8 mouse cellular contexts compared by ENCODE assay signal in genomic region chr2:128816916-128817315, GRCm38 (mm10). TPM values are rescaled to one million over a fixed set of nuclear protein-coding genes. Genes with fewer than 3 reads are reported as not detected.
DNase-seq lines count a peak whose midpoint lies in the region; ATAC-seq and TF ChIP-seq lines count a peak whose summit lies in the region.

No protein-coding gene starts in this region.

- no peaks in the 10 kb centered on the region for H3K36me3 ChIP-seq in E14TG2a.4 (ENCODE audit: insufficient read depth, low read length)
- H3K36me3 ChIP-seq in heart, embryonic 16.5 days (ENCODE audit: control insufficient read depth, insufficient read depth): no peaks in the 10 kb centered on the region
- H3K36me3 ChIP-seq in liver, embryonic 15.5 days (replicated peaks): no peaks in the 10 kb centered on the region

- H3K27me3 ChIP-seq in E14TG2a.4 (ENCODE audit: insufficient read depth, low read length): peaks cover 17% of the 10 kb centered on the region
- no peaks in the 10 kb centered on the region for H3K27me3 ChIP-seq in heart, embryonic 16.5 days (ENCODE audit: control insufficient read depth, insufficient read depth, low read length)
- peaks cover 11% of the 10 kb centered on the region for H3K27me3 ChIP-seq in liver, embryonic 15.5 days

- no peak for ATAC-seq in heart, embryonic 16.5 days (replicated peaks; ENCODE audit: extremely low read depth, insufficient read depth, low FRiP score)
- ATAC-seq in liver, embryonic 15.5 days (ENCODE audit: insufficient read depth): no peak
- no peak for ATAC-seq in frontal cortex, adult (ENCODE audit: low TSS enrichment)

- WGBS in heart, embryonic 16.5 days: 40% methylated on average over 6 of the region's 6 CpGs
- 47% methylated on average over 6 of the region's 6 CpGs for WGBS in liver, embryonic 15.5 days (ENCODE audit: insufficient replicate concordance)

- H3K9ac ChIP-seq in heart, embryonic 16.5 days (ENCODE audit: low read length): peak overlapping the region; percentile 71; the same call in 1 of the 2 replicates
- peak overlapping the region; percentile 28; the same call in 1 of the 2 replicates for H3K9ac ChIP-seq in liver, embryonic 15.5 days

- peak overlapping the region; percentile 93 for H3K27ac ChIP-seq in gastrocnemius, adult 2 months
- H3K27ac ChIP-seq in heart, embryonic 16.5 days (ENCODE audit: low read length): peak overlapping the region; percentile 59
- 0 out of 2 replicates have a peak overlapping the region, but pooled peaks have one; percentile 6 for H3K27ac ChIP-seq in liver, embryonic 15.5 days (replicated peaks)

- peak overlapping the region; percentile 72 for H3K4me2 ChIP-seq in heart, embryonic 16.5 days (ENCODE audit: low read depth, low read length)
- H3K4me2 ChIP-seq in liver, embryonic 15.5 days: peak overlapping the region; percentile 80

- DNase-seq in gastrocnemius, adult 2 months: no peak
- DNase-seq in gastrocnemius, adult 18-20 months (ENCODE audit: low spot score): no peak
- no peak for DNase-seq in left cerebral cortex, postnatal 25 days (ENCODE audit: low spot score in 2 of 2)
- no peak for DNase-seq in adrenal gland, postnatal 4 days (ENCODE audit: low spot score in 2 of 2)

- no peak for TF ChIP-seq CTCF in gastrocnemius, adult 2 months (IDR thresholded peaks at IDR 0.05)
- TF ChIP-seq CTCF in E14TG2a.4 (conservative IDR thresholded peaks at IDR 0.05; ENCODE audit: low read length): no peak

- H3K4me1 ChIP-seq in E14TG2a.4 (replicated peaks; ENCODE audit: low read depth, low read length): peaks cover 52% of the 10 kb centered on the region
- peaks cover 18% of the 10 kb centered on the region for H3K4me1 ChIP-seq in heart, embryonic 16.5 days (ENCODE audit: control insufficient read depth, insufficient read depth, low read length)
- H3K4me1 ChIP-seq in liver, embryonic 15.5 days (replicated peaks): peaks cover 29% of the 10 kb centered on the region

- no peaks in the 10 kb centered on the region for H3K9me3 ChIP-seq in E14TG2a.4 (ENCODE audit: low read length)
- H3K9me3 ChIP-seq in heart, embryonic 16.5 days (replicated peaks; ENCODE audit: control insufficient read depth, low read length): no peaks in the 10 kb centered on the region
- H3K9me3 ChIP-seq in liver, embryonic 15.5 days (replicated peaks): no peaks in the 10 kb centered on the region

- intact Hi-C loops in gastrocnemius, adult 2 months (cut with DNase I): loop anchor here (1.0 to 5.0 kb wide), 2 partner anchors 70 to 119 kb away; partner anchors contain the start of gene Mertk
- intact Hi-C loops in left cerebral cortex, postnatal 25 days (cut with DNase I): loop anchor here (1.0 kb wide), 2 partner anchors 71 to 119 kb away; partner anchors contain the start of gene Mertk

- H3K4me3 ChIP-seq in gastrocnemius, adult 2 months: peak overlapping the region; percentile 98
- peak overlapping the region; percentile 94 for H3K4me3 ChIP-seq in E14TG2a.4 (replicated peaks; ENCODE audit: low read length)
- H3K4me3 ChIP-seq in heart, embryonic 16.5 days (ENCODE audit: low read length): peak overlapping the region; percentile 83
- H3K4me3 ChIP-seq in liver, embryonic 15.5 days (replicated peaks): peak overlapping the region; percentile 92

RNA-seq across cellular contexts. Expression of gene Tmem87b, which starts 1.0 kb away (rescaled TPM):
- total RNA-seq in gastrocnemius, adult 2 months (2021): 10 to 100 TPM; 15.9 to 16.1 TPM
- total RNA-seq in gastrocnemius, adult 18-20 months (2021): 10 to 100 TPM; 13.3 to 14.9 TPM
- polyA plus RNA-seq in heart, embryonic 16.5 days (2015; fragmentation: Nextera tagmentation; extraction: Ambion mirVana): 25.3 and 28.5 TPM in 2 replicates
- polyA plus RNA-seq in liver, embryonic 15.5 days (2015; fragmentation: Nextera tagmentation; extraction: Ambion mirVana): 8.7 and 8.8 TPM in 2 replicates
- total RNA-seq in left cerebral cortex, postnatal 25 days (2021): 10 to 100 TPM; 34.9 to 35.7 TPM
- total RNA-seq in adrenal gland, postnatal 4 days (2021): 10 to 100 TPM; 44.8 to 45.7 TPM

RNA-seq across cellular contexts. Expression of gene Fbln7, which starts 45.9 kb away (rescaled TPM):
- 1 to 10 TPM; 2.2 to 4.3 TPM for total RNA-seq in gastrocnemius, adult 2 months (2021)
- 1 to 10 TPM; 2.0 to 3.1 TPM for total RNA-seq in gastrocnemius, adult 18-20 months (2021)
- 1.6 TPM in 2 replicates for polyA plus RNA-seq in heart, embryonic 16.5 days (2015; fragmentation: Nextera tagmentation; extraction: Ambion mirVana)
- 0.35 and 0.40 TPM in 2 replicates for polyA plus RNA-seq in liver, embryonic 15.5 days (2015; fragmentation: Nextera tagmentation; extraction: Ambion mirVana)
- 1 to 10 TPM; 2.2 to 2.9 TPM for total RNA-seq in left cerebral cortex, postnatal 25 days (2021)
- total RNA-seq in adrenal gland, postnatal 4 days (2021): 1 to 10 TPM; 5.3 to 6.0 TPM

Comparison
In these comparisons a context has a peak if more than half of its experiments do, and no peak if none do; other contexts are left out.
1. H3K27ac ChIP-seq: peak in every context shown above with its lines; median percentile 93 in gastrocnemius, adult 2 months; 59 in heart, embryonic 16.5 days; 6 in liver, embryonic 15.5 days.